In genomic region chr13:112160173-112160641, GRCm38 (mm10) we compare ENCODE assay signal across 8 mouse cellular contexts.
DNase-seq lines count a peak whose midpoint lies in the region; ATAC-seq lines count a peak whose summit lies in the region.

No protein-coding gene starts in this region.

- no peak for DNase-seq in forebrain, embryonic 11.5 days (ENCODE audit: low spot score)
- peak; percentile 16 for DNase-seq in urinary bladder, postnatal 14 days (ENCODE audit: low spot score)
- no peak for DNase-seq in urinary bladder, postnatal 36 days (ENCODE audit: low spot score in 2 of 2)
- DNase-seq in thymus, postnatal 36 days: no peak
- no peak for DNase-seq in urinary bladder, adult 2 months (ENCODE audit: low spot score)
- DNase-seq in left cerebral cortex, adult 8-10 months (ENCODE audit: low spot score in 2 of 2): no peak

- H3K27ac ChIP-seq in forebrain, embryonic 15.5 days (replicated peaks): peak overlapping the region; percentile 12; the same call in 1 of the 2 replicates
- H3K27ac ChIP-seq in forebrain, embryonic 11.5 days (ENCODE audit: low read depth, low read length): no peak overlapping the region
- peak overlapping the region; percentile 61 for H3K27ac ChIP-seq in limb, embryonic 13.5 days

- WGBS in forebrain, embryonic 15.5 days: 38% methylated on average over 2 of the region's 2 CpGs
- 71% methylated on average over 2 of the region's 2 CpGs for WGBS in forebrain, embryonic 11.5 days
- WGBS in limb, embryonic 13.5 days: 42% methylated on average over 2 of the region's 2 CpGs

- no peak overlapping the region for H3K9ac ChIP-seq in forebrain, embryonic 15.5 days (replicated peaks)
- no peak overlapping the region for H3K9ac ChIP-seq in forebrain, embryonic 11.5 days (ENCODE audit: low read length)
- no peak overlapping the region for H3K9ac ChIP-seq in limb, embryonic 13.5 days

- no peaks in the 10 kb centered on the region for H3K27me3 ChIP-seq in forebrain, embryonic 15.5 days
- H3K27me3 ChIP-seq in forebrain, embryonic 11.5 days (ENCODE audit: control insufficient read depth, insufficient read depth, low read length): no peaks in the 10 kb centered on the region
- H3K27me3 ChIP-seq in limb, embryonic 13.5 days: no peaks in the 10 kb centered on the region

- no peaks in the 10 kb centered on the region for H3K36me3 ChIP-seq in forebrain, embryonic 15.5 days
- no peaks in the 10 kb centered on the region for H3K36me3 ChIP-seq in forebrain, embryonic 11.5 days (ENCODE audit: control insufficient read depth, insufficient read depth, low read length)
- no peaks in the 10 kb centered on the region for H3K36me3 ChIP-seq in limb, embryonic 13.5 days

- peak; percentile 76 for ATAC-seq in forebrain, embryonic 15.5 days (replicated peaks)
- ATAC-seq in forebrain, embryonic 11.5 days (replicated peaks; ENCODE audit: low FRiP score): no peak
- ATAC-seq in limb, embryonic 13.5 days (ENCODE audit: low FRiP score, low read depth): peak; percentile 57; the same call in 1 of the 2 replicates

- no peak overlapping the region for H3K4me3 ChIP-seq in forebrain, embryonic 15.5 days
- H3K4me3 ChIP-seq in forebrain, embryonic 11.5 days (ENCODE audit: low read depth, low read length): no peak overlapping the region
- no peak overlapping the region for H3K4me3 ChIP-seq in limb, embryonic 13.5 days

- no peak overlapping the region for H3K4me2 ChIP-seq in forebrain, embryonic 15.5 days (replicated peaks)
- no peak overlapping the region for H3K4me2 ChIP-seq in forebrain, embryonic 11.5 days (ENCODE audit: low read depth, low read length, severe bottlenecking)
- H3K4me2 ChIP-seq in limb, embryonic 13.5 days (replicated peaks): no peak overlapping the region

- H3K9me3 ChIP-seq in forebrain, embryonic 15.5 days: no peaks in the 10 kb centered on the region
- no peaks in the 10 kb centered on the region for H3K9me3 ChIP-seq in forebrain, embryonic 11.5 days (ENCODE audit: control insufficient read depth, low read length)
- H3K9me3 ChIP-seq in limb, embryonic 13.5 days: no peaks in the 10 kb centered on the region

- peaks cover 6% of the 10 kb centered on the region for H3K4me1 ChIP-seq in forebrain, embryonic 15.5 days
- H3K4me1 ChIP-seq in forebrain, embryonic 11.5 days (replicated peaks; ENCODE audit: control insufficient read depth, insufficient read depth, low read length): no peaks in the 10 kb centered on the region
- peaks cover 10% of the 10 kb centered on the region for H3K4me1 ChIP-seq in limb, embryonic 13.5 days
